Mouse (Mus musculus) embryonic facial prominence, embryonic 10.5 days (tissue): ENCODE data around the gene Rad50. TPM values are rescaled to one million over a fixed set of nuclear protein-coding genes. Genes with fewer than 3 reads are reported as not detected.

Experiments used
- DNase-seq: peaks from one replicate; pipeline ENCODE4 v3.0.0-alpha.2; 2017; ENCODE audit warnings: low spot score
- H3K27ac ChIP-seq: fragments of 300-500 bp; sonication (generic); replicated peaks from 2 replicates; pipeline ENCODE4 v1.5.1; 2016; ENCODE audit warnings: mild to moderate bottlenecking
- H3K27me3 ChIP-seq: fragments of 300-500 bp; sonication (generic); replicated peaks from 2 replicates; pipeline ENCODE4 v1.6.1; 2016; ENCODE audit warnings: low read depth, mild to moderate bottlenecking; ENCODE audit not compliant: poor library complexity, severe bottlenecking
- H3K36me3 ChIP-seq: fragments of 300-500 bp; sonication (generic); replicated peaks from 2 replicates; pipeline ENCODE4 v1.6.1; 2016; ENCODE audit warnings: mild to moderate bottlenecking, moderate library complexity
- H3K4me1 ChIP-seq: fragments of 300-500 bp; sonication (generic); 2 replicates; pipeline ENCODE4 v1.6.1; 2016
- H3K4me3 ChIP-seq: fragments of 300-500 bp; sonication (generic); 2 replicates; pipeline ENCODE4 v1.5.1; 2016; ENCODE audit warnings: mild to moderate bottlenecking, moderate library complexity
- H3K9me3 ChIP-seq: fragments of 300-500 bp; sonication (generic); 2 replicates; pipeline ENCODE4 v1.6.1; 2016; ENCODE audit warnings: mild to moderate bottlenecking
- WGBS: fragments of 180-500 bp; shearing (Covaris S2); methylation state at CpG from one replicate; pipeline ENCODE4 v1.1.7; 2016; 5-methylcytosine and 5-hydroxymethylcytosine counted together
- polyA plus RNA-seq: library from polyadenylated mRNA; unstranded; fragments of >200 nt; fragmentation: Nextera tagmentation; extraction: Ambion mirVana; gene quantifications from 2 replicates; pipeline ENCODE4 v1.2.1, GENCODE M21; 2016

Rad50 gene
- 24.6 and 25.8 TPM in 2 replicates for polyA plus RNA-seq

- WGBS: 5% methylated on average over 55 of the region's 55 CpGs
These were observed at the start of gene Rad50 for GRCm38 (mm10) chr11:53706934-53707717. Rad50 (minus strand) TSS chr11:53707319.

GRCm38 (mm10) chr11:53755011-53755595 is 48.0 kb upstream of the Rad50 start:
- DNase-seq: no peak
- Histone ChIP-seq H3K9me3 (no peaks in the 10 kb centered on the region), H3K36me3 (no peaks in the 10 kb centered on the region), H3K4me3 (no peak overlapping the region), H3K27ac (no peak overlapping the region), H3K27me3 (peaks cover 13% of the 10 kb centered on the region), H3K4me1 (peaks cover 20% of the 10 kb centered on the region)
- 86% methylated on average over 12 of the region's 12 CpGs for WGBS

More at GRCm38 (mm10) chr11:53706934-53707717, at the start of gene Rad50:
- Histone ChIP-seq H3K4me1 (peaks cover 20% of the 10 kb centered on the region), H3K27me3 (no peaks in the 10 kb centered on the region), H3K9me3 (no peaks in the 10 kb centered on the region), H3K36me3 (peaks cover 9% of the 10 kb centered on the region), H3K27ac (peak within 1 kb of the TSS; percentile 94), H3K4me3 (peak within 1 kb of the TSS; percentile 88)
- DNase-seq: peak; percentile 94

DNA sequence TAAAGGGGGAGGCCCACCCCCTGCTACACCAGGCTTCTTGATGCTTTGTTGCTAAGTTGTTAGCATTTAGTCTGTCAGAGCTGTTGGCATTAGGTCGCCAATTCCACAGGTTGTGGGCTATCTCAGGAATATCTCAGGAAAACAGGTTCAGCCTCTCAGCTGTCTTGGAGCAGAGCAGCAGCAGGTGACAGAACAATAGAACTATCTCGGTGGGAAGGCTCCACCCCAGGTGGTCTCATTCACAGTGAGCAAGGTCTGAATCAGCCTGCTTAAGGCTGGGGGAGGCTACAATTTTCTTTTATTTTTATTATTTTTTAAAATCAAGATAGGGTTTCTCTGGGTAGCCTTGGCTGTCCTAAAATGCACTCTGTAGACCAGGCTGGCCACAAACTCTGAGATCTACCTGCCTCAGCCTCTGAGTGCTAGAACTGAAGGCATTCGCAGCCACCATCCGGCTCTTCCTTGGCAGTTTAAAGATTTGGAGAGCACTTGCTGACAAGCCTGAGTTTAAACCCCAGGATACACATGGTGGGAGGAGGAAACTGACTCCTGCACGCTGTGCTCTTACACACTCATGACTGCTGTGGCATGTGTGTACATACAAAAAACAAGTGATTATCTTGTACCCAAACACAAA is 42.7 kb upstream of the Rad50 start:
- WGBS: 50% methylated on average over 5 of the region's 5 CpGs
- no peaks in the 10 kb centered on the region for H3K4me1 ChIP-seq

GRCm38 (mm10) chr11:53749306-53749705 is 42.2 kb upstream of the Rad50 start:
- H3K27me3 ChIP-seq: no peaks in the 10 kb centered on the region
- no peak overlapping the region for H3K27ac ChIP-seq
- H3K4me1 ChIP-seq: no peaks in the 10 kb centered on the region
- WGBS: 74% methylated on average over 4 of the region's 4 CpGs
- no peak overlapping the region for H3K4me3 ChIP-seq
- no peaks in the 10 kb centered on the region for H3K36me3 ChIP-seq
- H3K9me3 ChIP-seq: no peaks in the 10 kb centered on the region
- DNase-seq: no peak

More for the DNA sequence above, 42.7 kb upstream of the Rad50 start:
- H3K4me3 ChIP-seq: no peak overlapping the region
- H3K9me3 ChIP-seq: no peaks in the 10 kb centered on the region
- no peak overlapping the region for H3K27ac ChIP-seq
- no peak for DNase-seq
- H3K27me3 ChIP-seq: no peaks in the 10 kb centered on the region
- H3K36me3 ChIP-seq: no peaks in the 10 kb centered on the region

- 93% methylated on average over 6 of the region's 6 CpGs for WGBS
- H3K27ac ChIP-seq: no peak overlapping the region
These were observed 41.5 kb upstream of the Rad50 start for GRCm38 (mm10) chr11:53748614-53749013.

GRCm38 (mm10) chr11:53747985-53748384 is 40.9 kb upstream of the Rad50 start:
- DNase-seq: no peak
- Histone ChIP-seq H3K9me3 (no peaks in the 10 kb centered on the region), H3K36me3 (no peaks in the 10 kb centered on the region), H3K27ac (no peak overlapping the region), H3K27me3 (no peaks in the 10 kb centered on the region), H3K4me3 (no peak overlapping the region), H3K4me1 (no peaks in the 10 kb centered on the region)
- 89% methylated on average over 9 of the region's 9 CpGs for WGBS

More at GRCm38 (mm10) chr11:53748614-53749013, 41.5 kb upstream of the Rad50 start:
- no peak overlapping the region for H3K4me3 ChIP-seq
- H3K4me1 ChIP-seq: no peaks in the 10 kb centered on the region
- H3K36me3 ChIP-seq: no peaks in the 10 kb centered on the region
- no peaks in the 10 kb centered on the region for H3K27me3 ChIP-seq
- DNase-seq: no peak
- H3K9me3 ChIP-seq: no peaks in the 10 kb centered on the region

- 90% methylated on average over 2 of the region's 2 CpGs for WGBS
- Histone ChIP-seq H3K4me1 (peaks cover 4% of the 10 kb centered on the region; the same call in 1 of the 2 replicates), H3K36me3 (no peaks in the 10 kb centered on the region), H3K4me3 (no peak overlapping the region), H3K9me3 (no peaks in the 10 kb centered on the region), H3K27ac (no peak overlapping the region), H3K27me3 (no peaks in the 10 kb centered on the region)
- no peak for DNase-seq
These were observed 38.1 kb upstream of the Rad50 start for GRCm38 (mm10) chr11:53745260-53745659.

GRCm38 (mm10) chr11:53742353-53742752 is 35.2 kb upstream of the Rad50 start:
- DNase-seq: no peak
- H3K27me3 ChIP-seq: no peaks in the 10 kb centered on the region
- no peak overlapping the region for H3K27ac ChIP-seq
- no peaks in the 10 kb centered on the region for H3K36me3 ChIP-seq
- WGBS: 6% methylated on average over 5 of the region's 5 CpGs
- H3K4me1 ChIP-seq: peaks cover 4% of the 10 kb centered on the region; the same call in 1 of the 2 replicates
- H3K4me3 ChIP-seq: no peak overlapping the region
- H3K9me3 ChIP-seq: no peaks in the 10 kb centered on the region

DNA sequence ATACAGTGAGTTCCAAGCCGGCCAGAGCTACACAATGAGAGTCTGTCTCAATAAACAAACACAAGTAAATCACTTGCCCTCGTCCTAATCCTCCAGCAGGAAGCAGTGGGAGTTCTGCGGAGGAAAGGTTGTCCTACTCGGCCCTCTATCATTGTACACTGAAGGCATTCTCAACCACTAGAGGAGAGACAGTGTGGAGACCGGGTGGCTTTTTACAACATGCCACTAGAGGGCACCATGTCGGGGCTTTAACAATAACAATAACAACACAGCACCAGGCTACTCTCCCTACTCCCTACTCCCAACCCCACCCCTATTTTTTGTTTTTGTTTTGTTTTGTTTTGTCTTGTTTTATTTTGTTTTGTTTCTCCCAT is 30.4 kb upstream of the Rad50 start:
- Histone ChIP-seq H3K36me3 (no peaks in the 10 kb centered on the region), H3K9me3 (no peaks in the 10 kb centered on the region), H3K27ac (no peak overlapping the region), H3K4me3 (no peak overlapping the region), H3K4me1 (peaks cover 4% of the 10 kb centered on the region; the same call in 1 of the 2 replicates), H3K27me3 (no peaks in the 10 kb centered on the region)
- DNase-seq: peak; percentile 48
- 45% methylated on average over 6 of the region's 6 CpGs for WGBS

DNA sequence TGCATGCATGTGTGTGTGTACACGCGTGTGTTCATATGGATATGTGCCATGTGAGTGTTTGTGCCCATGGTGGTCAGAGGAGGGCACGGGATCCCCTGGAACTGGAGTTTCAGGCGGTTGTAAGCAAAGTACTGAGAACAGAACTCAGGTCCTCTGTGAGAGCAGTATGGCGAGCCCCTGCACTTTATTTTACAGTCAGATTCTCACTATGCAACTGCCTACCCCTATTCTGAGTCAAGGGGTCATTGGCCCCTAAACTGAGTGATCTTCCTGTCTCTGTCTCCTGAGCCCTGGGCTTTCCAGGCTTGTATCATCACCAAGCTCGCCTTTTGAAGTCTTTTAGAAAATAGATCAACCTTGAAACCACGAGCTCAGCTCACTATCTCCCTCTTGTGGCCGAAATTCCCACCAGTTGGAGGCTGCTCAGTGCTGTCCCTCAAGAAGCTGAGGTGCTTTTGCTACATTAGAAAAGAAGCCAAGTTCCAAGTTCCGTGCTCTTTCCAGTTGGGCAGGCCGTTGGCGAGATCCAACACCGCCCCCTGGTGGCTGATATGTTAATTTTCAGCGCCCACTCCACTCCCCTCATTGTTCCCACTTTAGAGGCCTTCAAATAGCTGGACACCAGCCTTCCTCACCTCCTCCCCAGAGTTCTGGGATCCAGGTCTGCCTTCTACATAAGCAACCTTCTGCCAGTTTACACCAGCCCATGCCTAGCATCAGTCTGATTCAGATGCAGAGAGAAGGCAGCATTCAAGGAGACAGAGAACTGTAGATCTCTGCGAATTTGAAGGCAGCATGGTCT is 29.9 kb upstream of the Rad50 start:
- WGBS: 51% methylated on average over 14 of the region's 14 CpGs
- no peak overlapping the region for H3K4me3 ChIP-seq
- H3K27ac ChIP-seq: no peak overlapping the region
- no peaks in the 10 kb centered on the region for H3K27me3 ChIP-seq
- no peaks in the 10 kb centered on the region for H3K4me1 ChIP-seq
- DNase-seq: peak; percentile 84
- no peaks in the 10 kb centered on the region for H3K9me3 ChIP-seq
- H3K36me3 ChIP-seq: no peaks in the 10 kb centered on the region

- H3K27me3 ChIP-seq: no peaks in the 10 kb centered on the region
- no peaks in the 10 kb centered on the region for H3K9me3 ChIP-seq
- H3K4me3 ChIP-seq: peak overlapping the region; percentile 39; the same call in 1 of the 2 replicates
- peak; percentile 81 for DNase-seq
- H3K36me3 ChIP-seq: no peaks in the 10 kb centered on the region
- H3K4me1 ChIP-seq: no peaks in the 10 kb centered on the region
- 27% methylated on average over 17 of the region's 17 CpGs for WGBS
- no peak overlapping the region; the same call in 1 of the 2 replicates for H3K27ac ChIP-seq
These were observed 28.6 kb upstream of the Rad50 start for GRCm38 (mm10) chr11:53735682-53736245.
